Mouse (Mus musculus) fibroblast of lung, adult 2 months (primary cell): ENCODE data around the gene Cblc.

ENCODE experiments used
- DNase-seq: peaks from one replicate; pipeline ENCODE4 v3.0.0-alpha.2; 2011; ENCODE audit warnings: low read depth

Cblc gene

GRCm38 (mm10) chr7:19782645-19783044 is 14.0 kb downstream of the Cblc start:
- no peak for DNase-seq

- DNase-seq, result no peak
These were observed 14.9 kb downstream of the Cblc start for GRCm38 (mm10) chr7:19781741-19782140.

DNA sequence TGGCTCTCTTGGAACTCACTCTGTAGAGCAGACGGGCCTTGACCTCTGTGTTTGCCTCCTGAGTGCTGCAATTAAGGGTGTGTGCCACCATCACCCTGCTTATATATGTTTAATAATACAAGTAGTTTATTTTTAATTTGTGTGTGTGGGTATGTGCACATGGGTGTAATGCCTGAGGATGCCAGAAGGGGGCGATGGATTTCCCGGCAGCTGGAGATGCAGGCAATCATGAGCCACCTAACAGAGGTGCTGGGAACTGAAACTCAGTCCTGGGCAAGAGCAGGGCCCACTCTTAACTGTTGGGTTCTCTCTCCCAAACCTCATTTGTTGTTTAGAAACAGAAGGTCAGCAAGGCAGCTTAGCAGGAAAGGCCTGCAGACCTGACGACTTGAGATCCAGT is 16.7 kb downstream of the Cblc start:
- DNase-seq, result no peak

DNA sequence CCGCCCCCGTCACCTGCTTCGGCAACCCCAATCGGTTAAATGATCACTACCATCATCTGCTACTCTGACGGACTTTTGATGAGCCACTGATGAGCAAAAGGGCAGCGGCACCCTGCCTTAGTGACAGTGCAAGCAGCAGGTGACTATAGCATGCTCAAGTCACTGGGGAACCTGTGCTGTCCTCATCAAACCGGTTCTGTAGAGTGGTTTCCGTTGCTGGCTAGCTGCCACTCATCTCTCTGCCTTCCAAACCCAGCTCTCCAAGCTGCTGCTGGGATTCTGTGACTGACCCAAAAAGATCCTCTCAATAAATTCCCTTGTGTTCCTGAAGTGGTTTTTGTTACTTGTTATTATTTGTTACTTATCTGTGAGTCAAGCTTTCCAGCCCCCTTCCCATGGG is 18.0 kb downstream of the Cblc start:
- DNase-seq, result no peak

GRCm38 (mm10) chr7:19777049-19777723 is 19.4 kb downstream of the Cblc start:
- DNase-seq, result no peak

DNA sequence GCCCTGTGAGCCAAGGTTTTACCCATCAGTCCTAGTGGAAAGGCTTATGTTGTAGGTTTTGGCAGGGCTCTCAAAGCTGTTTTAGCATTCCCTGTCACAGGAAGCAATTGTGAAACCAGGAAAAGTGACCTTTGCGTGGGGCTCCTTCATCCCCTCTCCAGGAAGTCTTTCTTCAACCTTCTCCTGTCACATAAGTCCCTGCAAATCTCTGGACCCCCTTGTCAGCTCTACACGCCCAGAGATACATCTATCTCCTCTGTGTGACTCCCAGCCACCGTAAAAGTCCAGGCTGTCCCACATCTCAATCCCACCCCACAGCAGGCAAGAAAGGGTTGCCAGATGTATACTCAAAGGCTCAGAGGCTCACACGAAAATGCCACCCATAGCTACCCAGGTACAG is 24.9 kb downstream of the Cblc start:
- no peak for DNase-seq

DNA sequence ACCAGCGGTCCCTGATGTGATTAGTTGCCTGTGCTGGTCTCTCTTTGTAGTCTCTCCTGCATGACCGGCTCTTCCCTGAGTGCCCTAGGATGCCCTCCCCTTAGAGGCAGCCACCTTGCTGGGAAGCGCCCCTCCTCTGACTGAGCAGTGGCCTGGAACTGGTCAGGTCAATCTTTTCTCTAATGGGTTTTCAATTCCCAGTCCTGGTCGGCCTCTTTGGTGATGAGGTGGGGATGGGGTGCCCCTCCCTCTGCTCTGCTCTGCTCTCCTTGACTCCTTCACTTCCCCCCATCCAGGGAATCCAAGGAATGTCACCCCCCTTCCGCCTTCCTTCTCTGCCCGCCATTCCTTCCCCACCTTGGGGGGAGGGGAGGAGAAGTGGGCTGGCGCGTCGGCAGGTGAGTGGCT is 25.6 kb downstream of the Cblc start, which contains the start of gene Bcam:
Gene Bcam, minus strand, starts transcription at position 33 of the 408 bp plus-strand sequence.
- DNase-seq, result no peak

- DNase-seq, result no peak
These were observed 26.2 kb downstream of the Cblc start for GRCm38 (mm10) chr7:19770375-19770754.

DNA sequence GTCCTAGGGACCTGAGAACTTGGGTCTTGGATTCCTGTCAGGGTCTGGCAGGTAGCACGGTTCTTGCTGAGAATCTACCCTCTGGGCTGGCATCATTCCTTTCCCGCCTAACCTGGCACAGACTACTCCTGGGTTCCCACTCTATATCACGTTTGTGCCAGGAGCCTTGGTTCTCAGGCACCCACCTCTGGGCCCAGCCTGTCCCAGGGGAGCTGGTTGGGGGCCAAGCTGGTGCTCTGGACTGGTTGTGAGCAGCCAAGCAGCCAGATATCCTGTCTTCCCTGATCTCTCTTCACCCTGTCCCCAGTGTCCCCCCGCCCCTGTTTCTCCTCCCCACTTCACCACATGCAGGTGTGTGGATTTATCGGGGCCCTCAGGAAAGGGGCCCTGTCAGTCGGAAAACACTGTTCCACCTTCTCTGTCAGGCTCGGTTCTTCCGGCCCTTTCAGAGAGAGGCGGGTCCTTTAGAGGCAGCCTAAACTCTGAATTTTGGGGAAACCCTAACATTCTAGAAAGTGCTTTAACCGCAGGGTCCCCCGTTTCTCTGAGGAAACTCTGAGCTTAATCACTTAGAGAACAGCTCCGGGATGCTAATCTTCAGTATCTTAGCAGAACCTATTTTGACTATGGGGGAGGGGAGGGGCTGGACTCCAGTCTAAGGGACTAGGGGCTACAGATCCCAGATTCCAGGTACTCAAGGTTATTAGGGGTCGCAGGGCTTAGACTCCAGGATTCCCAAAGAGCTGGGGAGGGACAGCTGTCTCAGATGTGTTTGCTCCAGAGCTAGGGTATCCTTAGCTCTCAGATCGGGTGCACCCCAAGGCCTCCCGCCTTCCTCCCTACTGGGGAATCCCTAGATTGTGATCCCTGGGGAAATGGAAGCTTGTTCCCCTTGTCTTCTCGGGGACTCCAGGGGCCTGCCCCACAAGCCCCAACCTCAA is 26.9 kb downstream of the Cblc start:
- DNase-seq, result no peak

- DNase-seq, result no peak
These were observed 27.6 kb downstream of the Cblc start for GRCm38 (mm10) chr7:19769001-19769400.

DNA sequence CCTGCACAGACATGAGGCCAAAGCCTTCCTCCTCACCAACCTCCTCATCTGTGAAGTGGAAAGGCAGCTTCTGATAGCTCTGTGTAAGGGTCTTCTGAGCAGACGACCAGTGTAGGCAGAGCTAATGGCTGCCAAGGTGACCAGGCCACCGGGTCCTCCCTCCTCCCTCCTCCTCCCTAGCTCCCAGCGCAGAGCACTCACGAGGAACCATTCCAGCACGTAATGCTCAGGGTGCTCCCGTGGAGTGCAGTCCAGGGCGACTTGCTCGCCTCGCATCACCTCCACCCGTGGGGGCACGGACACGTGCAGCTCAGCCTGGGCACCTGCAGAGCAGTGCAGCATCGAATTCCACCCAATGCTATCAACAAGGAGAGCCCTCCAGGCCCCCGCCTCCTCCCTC is 28.4 kb downstream of the Cblc start:
- DNase-seq, result no peak

- DNase-seq, result no peak
These were observed 32.0 kb downstream of the Cblc start for GRCm38 (mm10) chr7:19764581-19764980.

DNA sequence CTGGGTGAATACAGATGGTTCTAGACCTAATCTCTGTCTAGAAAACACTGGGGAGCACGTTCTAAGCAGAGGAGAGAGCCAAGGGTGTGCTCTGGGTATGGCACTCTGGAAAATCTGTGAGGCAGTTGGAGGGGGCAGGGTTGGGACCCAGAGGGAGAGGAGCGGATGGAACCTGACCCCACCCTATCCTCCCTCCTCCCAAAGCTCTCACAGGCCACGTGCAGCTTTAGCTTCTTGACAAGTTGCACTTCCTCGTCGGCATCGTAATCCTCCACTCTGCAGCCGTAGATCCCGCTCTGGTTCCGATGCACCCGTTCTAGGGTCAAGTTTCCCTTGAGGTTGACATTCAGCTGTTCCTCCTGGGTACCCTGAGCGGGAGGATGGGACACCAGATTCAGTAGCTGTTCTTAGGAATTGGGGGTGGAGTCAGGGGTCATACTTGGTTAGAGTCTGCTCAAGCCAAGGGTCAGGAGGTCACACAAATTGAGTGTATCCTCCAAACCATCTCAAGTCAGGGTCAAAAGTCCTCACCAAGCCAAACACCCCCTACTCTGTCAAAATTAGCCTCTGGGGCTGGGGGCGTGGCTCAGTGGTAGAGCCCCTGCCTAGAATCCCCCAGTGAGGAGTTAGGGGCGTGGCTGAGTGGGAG is 32.7 kb downstream of the Cblc start:
- DNase-seq, result no peak

GRCm38 (mm10) chr7:19762283-19762682 is 34.3 kb downstream of the Cblc start:
- DNase-seq, result no peak

DNA sequence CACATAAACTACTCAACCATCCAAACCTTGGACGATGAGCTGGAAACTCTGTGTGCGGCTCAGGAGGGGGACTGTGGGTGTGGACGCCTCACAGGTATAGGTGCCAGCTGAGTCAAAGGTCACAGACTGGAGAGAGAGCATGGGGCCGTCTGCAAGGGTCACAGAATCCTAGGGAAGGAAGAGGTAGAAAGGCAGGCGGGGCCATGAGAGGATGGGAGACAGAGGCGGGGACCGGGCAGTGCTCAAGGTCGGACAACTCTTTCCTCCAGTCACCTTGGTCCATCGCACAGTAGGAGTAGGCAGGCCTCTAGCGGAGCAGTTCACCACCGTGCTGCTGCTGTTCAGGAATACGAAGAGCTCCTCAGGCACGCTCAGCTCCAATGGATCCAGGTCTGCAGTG is 36.6 kb downstream of the Cblc start:
- DNase-seq, result no peak

DNA sequence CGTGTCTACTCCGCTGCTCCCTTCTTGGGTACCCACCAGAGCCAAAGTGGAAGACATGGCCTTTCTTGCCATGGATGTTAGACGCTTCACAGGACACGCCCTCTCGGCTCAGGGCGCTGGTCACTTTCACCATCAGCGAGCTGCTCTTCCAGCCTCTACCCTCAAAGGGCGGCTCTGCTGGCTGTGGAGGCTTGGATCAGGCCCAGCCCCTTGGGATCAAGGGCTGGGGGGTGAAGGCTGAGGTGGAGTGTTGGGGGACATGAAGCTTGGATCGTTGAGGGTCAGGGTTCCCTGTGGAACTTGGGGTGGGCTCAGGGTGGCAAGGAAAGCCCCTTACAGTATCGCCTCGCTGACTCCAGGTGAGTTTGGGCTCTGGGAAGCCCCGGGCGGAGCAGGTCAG is 38.0 kb downstream of the Cblc start:
- no peak for DNase-seq

DNA sequence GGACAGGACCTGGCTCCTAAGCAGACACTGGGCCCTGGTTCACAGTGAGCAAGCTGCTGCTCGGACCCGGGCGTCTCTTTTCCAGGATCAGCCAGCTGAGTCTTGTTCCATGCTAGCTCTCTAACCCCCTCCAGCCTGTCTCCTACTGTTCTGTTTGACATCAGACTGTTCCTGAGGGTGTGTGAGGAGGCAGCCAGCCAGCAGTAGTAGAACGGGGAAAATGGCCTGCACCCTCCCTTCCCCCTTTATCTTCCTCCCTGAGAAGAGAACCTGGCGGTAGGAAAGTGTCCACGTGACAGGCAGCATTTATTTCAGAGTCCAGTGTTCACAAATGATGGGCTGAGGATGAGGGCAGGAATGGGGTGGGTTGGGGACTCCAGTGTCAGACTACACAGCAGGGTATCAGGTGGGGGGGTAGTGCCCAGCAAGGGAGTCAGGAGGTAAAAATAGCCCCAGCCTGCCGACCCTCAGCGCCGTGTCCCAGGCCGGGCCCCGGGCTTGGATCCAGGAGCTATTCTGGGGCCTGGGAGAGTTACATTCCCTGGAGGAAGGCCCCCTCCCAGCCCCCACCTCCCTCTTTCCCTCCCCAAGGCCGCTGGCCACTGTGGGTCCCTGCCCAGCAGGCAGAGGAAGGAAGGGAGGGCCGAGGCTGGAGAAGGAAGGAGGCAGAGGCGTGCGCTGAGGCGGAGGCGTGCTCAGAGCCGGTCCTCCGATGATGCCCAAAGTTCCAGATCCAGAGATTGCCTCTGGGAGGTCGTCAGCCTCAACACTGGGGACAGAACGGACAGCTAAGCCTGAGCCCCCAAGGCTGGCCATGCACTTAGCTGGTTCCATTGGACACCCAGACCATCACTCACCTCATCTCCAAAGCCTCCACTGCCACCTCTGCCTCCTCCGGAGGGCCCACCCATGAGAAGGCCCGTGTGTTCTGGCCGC is 40.5 kb downstream of the Cblc start:
- no peak for DNase-seq

DNA sequence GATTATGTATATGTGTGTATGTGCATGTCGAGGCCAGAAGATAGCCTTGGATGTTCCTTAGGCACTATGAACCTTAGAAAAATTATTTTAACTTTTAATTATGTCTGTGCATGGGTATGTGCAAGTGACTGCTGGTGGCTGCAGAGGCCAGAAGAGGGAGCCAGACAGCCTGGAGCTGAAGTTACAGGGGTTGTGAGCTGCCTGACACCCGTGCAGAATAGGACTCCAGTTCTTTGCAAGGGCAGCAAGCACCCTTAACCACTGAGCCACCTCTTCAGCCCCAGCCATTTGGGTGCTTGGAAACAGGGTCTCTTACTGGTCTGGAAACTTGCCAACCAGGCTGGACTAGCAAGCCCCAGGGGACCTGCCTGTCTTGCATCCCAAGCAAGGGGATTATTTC is 41.6 kb downstream of the Cblc start:
- DNase-seq, result no peak

GRCm38 (mm10) chr7:19754065-19754464 is 42.5 kb downstream of the Cblc start:
- no peak for DNase-seq

GRCm38 (mm10) chr7:19753587-19753986 is 43.0 kb downstream of the Cblc start:
- no peak for DNase-seq

DNA sequence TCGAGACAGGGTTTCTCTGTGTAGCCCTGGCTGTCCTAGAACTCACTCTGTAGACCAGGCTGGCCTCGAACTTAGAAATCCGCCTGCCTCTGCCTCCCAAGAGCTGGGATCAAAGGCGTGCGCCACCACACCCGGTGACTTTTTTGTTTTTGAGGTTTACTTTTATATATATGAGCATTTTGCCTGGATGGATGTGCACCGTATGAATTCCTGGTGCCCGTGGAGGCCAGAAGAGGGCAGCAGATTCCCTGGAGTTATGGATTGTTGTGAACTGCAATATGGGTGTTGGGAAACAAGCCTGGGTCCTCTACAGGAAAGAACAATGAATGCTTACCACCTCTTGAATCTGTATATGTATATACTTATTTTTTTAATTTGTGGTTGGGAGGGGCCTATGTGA is 44.0 kb downstream of the Cblc start:
- no peak for DNase-seq

DNA sequence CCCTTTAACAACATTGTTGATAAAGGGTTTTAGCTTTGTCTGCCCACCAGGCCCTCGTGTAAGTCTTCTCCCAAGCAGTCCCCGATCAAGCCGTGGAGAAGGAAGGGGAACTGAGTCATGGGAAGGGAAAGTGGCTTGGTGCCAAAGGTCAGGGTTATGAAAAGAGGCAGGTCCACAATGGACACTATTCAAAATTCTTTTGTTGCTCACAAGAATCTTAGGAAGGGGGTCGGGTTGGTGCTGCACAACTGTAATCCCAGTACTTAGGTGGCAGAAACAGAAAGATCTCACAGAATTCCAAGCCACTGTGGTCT is 45.6 kb downstream of the Cblc start:
- no peak for DNase-seq
